Mouse (Mus musculus) frontal cortex, postnatal 36 days (tissue): ENCODE measurements around the gene Slc6a6.
A peak's percentile ranks its signal among the peaks of the same experiment; 100 is the strongest.

Experiments
- DNase-seq, 2 experiments: peaks; one replicate each; pipeline ENCODE4 v3.0.0; 2022; ENCODE audit warnings: low spot score in 2 of 2

The Slc6a6 gene

DNA sequence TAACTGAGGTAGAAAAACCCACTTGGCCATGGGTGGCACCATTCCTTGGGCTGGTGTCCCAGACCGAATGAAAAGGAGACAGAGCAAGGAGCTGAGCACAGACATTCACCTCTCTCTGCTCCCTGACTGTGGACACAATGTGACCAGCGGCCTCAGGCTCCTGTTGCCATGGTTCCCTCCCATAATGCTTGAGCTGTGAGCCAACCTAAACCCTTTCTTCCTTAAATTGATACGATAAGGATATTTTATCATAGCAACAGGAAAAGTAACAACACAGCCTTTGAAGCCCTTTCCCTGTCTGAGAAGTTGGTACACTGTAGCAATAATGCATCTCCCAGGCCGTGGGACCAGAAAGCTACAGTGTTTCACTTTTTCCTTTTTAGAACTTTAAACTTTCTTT is 14.6 kb upstream of the Slc6a6 start:
- no peak for DNase-seq

DNA sequence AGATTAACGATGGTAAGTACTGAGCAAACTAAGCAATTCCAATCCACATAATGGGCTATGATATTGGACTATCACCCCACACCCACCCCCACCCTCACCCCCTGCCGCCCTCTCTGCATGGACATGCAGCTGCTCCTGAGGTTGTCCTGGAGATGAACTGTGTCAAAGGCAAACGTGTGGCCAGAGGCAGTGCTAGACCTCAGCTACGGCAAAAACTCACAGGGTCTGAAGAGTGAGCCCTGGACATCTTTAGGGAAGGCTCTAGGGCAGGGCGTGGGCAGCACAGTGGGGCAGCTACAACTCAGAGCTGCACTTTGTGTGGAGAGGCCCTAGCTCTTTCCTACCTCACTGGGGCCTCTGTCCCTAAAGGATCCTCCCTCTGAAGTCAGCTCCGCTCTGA is 13.6 kb upstream of the Slc6a6 start:
- no peak for DNase-seq

DNA sequence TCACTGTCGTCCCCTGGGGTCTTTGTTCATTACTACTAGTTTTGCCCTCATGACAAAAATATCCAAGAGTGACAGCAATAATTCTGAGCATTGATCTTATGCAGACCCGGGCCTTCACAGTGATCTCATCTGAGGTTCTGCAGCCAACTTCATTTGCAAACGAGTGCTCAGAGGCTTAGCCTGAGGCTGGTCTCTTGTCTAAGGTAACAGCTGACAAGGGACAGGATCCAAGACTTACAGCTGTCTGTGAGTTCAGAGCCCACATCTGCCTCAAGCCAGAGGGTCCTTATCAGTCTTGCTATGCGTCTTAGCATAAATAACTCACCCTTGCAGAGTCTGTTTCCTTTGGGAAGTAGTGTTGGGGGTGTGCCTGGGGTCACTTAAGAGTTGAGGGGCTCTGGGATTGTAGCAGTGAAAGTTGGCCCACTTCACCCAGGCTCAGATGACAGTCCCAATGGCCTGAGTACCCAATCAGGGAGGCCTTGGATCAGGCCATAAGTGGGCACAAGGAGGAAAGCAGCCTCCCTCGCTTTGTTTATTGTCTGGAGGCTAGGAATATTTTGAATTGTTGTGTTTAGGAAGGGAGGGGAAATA is 9.0 kb upstream of the Slc6a6 start:
- DNase-seq: no peak

DNA sequence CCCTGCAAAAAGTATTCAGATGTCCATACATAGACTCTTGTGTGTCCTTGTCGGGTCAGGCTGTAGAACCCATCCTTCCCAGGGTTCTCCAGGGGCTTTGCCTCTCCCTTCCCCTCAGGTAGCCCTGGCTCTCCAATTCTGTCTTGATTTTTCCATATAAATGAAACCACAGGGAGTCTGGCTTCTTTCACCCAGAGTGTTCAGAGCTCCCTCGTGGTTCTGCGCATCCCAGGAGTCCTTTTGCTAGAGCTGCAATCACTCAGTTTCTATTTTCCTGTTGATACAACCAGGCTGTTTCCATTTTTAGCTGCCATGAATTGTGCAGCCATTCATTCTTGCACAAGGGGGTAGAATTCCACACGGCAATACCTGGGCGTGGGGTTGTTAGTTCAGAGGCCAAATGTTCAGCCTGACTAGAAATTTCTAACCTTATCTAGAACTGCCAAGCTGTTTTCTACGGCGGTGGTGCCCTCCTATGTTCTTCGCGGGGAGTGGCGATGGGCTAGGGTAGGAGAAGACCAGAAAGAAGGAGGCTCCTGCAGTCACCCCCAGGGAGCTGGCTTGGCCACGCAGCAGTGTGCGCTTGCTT is 5.3 kb upstream of the Slc6a6 start:
- no peak for DNase-seq

DNA sequence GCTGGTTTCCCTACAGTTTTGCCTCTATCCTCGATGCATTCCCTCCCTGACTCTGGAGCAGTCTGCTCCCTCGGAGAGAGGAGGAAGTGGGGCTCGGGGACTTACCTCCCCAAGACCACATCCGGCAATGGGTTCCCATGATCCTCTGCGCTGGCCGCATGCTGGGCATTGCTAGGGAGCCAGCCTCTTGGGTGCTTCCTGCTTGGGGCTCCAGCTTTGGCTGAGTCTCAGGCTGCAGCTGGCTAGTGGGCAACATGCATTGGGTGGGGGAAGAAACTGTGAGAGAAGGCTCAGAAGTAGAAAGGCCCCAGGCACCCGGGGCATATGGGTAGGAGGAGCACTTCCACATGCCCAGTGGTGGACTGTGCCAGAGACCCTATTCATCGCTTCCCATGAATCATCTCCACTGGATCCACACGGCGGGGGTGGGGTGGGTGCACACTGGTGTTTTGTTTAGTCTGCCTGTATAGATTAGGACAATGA is 4.7 kb upstream of the Slc6a6 start:
- DNase-seq: peak in 1 of 2 experiments; percentile 40

DNA sequence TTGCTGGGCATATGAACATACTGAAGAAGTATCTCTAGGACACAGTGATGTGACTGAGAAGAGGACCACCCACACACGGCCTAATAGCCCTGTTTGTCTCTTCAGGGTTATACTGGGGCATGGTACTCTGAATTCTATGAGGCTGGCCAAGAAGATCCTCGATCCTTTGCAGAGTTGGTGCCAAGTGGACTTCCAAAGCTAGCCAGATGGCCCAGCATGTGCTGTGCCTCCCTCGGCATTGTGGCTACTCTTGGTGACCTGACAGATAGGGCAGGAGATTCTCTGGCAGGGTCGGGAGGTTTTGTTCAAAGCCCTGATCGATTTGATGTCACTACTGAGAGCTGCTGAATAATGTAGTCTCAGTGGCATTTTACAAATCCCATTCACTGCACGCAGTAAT is 4.1 kb upstream of the Slc6a6 start:
- no peak for DNase-seq

DNA sequence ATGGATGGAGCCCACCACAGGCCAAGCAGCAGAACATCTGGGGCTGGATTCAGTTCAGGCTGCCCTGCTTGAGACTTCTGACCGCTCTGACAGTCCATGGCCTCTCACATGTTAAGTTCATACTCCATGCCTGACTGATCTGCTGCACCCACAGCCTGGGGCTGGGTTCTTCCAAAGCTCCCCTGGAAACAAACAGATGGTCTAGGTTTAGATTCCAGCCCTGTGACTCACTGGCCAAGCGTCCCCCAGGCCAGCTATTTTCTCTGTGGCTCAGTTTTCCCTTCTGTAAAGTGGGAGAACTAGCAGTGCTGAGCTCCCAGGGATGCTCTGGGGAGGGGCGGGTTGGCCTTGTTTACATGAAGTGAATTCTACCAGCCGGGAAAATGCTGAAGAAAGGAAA is 2.0 kb upstream of the Slc6a6 start:
- DNase-seq: no peak

DNA sequence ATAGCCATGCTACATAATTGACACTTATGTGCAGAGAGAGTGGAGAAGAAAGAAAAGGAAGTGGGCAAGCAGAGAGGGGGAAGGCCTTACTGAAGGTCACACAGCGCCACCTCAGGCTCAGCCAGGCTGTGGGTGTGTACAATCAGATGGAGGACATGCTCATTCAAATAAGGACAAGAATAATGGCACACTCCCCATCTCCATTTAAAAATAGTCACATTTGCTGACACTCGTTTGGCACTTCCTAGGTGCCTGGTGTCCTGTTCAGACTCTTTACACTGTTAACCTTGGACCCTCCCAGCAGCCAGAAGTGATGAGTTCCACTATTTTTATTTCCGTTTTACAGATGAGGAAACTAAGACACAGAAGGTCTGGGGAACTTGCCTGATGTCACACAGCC is 732 bp upstream of the Slc6a6 start:
- DNase-seq: no peak

DNA sequence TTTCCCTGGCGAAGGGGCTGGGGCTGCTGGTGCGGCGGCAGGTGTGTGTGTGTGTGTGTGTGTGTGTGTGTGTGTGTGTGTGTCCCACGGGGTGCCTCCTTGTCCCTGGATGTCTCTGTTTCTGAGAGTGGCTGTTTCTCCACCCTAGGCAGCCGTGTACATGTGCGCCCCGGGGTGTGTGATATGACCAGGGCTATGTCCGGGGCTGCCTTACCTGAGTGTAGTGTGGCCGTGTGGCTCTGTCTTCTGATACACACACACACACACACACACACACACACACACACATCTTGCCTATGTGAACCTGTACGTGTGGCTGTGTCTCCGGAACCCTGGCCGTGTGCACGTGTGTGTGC is 599 bp downstream of the Slc6a6 start:
- DNase-seq: no peak

DNA sequence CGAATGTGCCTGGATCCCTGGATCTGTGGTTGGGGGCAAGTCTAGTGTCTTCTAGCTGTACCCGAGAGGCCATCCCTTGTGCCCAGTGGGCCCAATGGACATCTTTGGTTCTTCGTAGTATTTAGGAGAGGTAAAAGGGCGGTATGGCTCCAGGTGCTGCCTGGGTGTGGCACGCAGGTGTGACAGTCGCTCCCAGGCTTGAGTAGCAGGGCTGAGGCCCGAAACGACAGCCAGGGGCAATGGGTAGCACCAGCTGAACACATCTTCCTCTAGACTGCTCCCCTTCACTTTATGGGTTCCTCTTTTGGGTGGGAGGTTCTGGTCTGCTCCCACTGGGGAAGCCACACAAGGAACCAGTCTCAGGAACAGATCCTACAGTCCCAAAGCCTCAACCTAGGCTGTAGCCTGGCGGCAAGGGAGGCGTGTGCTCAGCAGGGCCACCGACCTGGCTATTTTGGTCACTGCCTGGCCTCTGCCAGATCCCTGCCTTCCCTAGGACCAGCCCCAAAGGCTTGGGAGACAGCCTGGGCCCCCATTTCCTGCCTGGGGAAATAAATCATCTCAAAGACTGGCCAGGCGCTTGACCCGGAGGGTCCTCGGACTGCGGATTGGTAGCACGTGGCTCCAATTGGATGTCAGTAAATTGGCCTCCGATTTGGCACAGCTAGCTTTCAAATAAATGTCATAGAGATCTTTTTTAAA is 1.1 kb downstream of the Slc6a6 start:
- peak in 1 of 2 experiments; percentile 56 for DNase-seq

DNA sequence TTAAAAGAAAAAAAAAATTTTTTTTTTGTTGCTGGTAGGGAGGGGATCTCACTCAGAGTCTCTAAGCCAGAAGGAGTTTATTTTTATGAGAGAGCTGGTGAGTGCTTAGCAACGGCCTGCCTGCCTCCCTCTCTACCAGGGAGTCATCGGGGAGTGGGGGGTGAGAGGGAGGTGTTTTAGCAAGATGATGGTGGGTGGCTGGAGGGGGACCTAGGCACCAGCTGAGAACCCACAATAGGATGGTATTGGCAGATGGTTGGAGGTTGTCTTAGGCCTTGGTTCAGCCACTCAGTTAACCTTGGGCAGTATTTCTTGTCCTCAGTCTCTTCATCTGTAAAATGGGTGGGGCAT is 1.7 kb downstream of the Slc6a6 start:
- DNase-seq: peak; percentile 65 to 68

DNA sequence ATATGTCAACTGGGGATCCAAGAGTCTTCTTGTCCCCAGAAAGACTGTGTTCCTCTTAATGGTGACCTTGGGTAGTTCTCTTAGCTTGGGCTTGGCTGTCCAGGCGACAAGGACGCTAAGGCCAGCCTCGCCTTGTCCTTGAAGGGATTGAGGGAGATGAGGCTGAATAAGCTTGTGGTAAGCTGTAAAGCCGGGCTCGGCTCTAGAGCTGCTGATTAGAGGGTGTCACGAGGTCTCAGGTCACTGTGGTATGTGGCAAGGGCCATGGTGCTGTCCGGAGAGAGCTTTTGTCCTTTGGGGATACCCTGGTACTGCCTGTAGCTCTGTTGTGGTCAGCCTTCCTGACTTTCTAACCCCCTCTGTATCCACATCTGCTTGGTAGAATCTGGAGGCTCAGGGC is 2.0 kb downstream of the Slc6a6 start:
- DNase-seq: no peak

DNA sequence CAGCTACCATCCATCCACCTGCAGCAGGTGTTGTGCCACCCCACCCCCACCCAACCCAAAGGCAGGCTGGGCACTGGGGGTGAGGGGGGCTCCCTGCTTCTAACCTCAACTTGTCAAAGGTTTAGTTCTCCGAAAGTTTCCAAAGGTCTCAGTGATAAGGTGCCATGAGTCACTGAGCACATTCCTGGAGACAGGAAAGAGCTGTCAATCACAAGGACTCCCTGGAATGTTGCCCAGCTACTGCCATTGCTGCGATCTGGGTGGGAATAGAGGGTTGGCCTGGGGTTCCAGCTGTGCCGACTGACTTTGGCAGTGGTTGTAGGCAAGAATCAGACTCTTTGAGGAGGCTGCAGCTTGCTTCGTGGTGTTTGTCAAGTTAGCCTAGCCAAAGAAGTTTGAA is 2.7 kb downstream of the Slc6a6 start:
- no peak for DNase-seq

DNA sequence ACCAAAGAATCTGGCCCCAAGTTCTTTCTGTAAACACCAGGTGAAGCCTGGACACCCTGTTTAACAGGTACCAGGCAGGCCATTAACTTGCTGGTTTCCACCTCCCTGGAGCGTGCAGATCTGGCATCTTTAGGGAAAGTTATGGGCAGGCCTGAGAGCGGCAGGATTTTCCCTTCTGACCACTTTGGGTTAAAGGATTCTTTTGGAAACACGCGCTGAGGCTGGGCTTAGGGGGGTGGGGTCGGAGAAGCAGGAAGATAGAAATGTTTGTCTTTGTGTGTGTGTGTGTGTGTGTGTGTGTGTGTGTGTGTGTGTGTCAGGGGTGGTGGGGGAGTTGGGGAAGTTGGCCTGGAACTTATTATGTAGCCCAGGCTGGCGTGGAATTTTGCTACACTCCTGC is 4.2 kb downstream of the Slc6a6 start:
- DNase-seq: no peak

DNA sequence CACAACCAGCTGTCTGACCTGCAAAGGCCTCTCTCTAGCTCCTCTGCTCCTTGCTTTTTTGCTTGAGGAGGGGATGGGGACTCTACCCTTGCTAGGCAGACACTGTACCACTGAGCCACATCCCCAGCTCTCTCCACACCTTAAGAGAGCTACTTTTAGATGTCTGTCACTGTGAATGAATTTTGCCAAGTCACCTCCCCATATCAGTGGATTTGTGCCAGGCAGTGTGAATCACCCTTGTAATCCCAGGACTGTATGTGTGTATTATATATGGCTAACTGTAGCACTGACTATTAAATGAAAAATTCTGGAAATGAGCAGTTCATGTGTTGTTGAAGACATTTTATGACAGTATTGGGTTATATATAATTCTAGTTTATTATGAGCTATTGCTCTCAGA is 5.4 kb downstream of the Slc6a6 start:
- DNase-seq: no peak

DNA sequence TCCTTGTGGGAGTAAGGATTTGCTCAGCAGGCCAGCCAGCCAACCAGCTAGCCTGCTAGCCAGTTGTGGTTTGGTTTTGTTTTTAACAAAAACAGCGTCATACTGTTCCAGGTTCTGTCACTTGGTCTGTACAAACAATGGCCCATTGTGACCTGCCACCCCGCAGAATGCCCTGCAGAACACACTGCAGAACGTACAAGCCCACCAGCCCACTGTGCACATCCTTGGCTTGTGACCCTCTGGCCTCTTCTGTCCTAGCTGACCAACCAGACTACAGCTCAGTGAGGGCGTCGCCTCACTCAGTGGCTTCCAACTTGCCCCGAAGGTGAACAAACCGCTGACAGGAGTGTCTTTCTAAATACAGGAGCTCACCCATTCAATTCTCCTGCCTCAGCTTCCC is 6.4 kb downstream of the Slc6a6 start:
- DNase-seq: no peak

DNA sequence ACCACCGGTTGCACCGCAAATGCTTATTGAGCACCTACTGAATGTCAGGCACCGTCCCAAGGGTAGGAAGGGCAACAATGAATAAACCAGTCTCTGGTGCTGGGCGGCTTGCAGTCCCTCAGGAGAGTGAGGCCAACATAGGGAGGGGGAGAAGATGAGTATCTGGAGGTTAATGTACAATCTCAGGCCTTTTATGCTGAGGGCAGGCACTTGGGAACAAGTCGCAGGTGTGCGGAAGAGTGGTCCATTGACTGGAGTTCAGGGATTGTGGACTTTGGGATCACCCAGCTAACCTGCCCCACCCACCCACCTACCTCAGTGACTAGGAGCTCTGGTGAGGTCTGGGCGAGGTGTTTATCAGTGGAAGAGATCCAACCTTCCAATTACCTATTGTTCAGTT is 6.8 kb downstream of the Slc6a6 start:
- no peak for DNase-seq

DNA sequence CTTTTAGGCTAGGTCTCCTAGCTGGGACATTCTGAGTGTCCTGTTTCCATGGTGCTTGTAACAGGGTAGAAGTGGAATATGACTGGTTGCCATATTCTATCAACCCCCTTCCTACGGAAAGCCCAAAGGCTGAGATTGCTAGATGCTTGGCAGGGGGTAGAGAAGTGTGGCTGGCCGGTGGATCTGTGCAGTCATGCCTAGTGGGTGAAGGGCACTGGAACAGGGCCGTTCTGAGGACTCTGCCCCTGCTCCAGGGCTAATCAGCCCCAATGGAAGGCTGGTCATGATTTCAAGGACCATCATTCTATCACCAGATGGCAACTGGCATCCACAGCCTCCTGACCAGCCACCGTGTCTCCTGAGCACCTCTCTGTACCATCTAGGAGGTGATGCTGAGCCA is 7.7 kb downstream of the Slc6a6 start:
- DNase-seq: no peak

DNA sequence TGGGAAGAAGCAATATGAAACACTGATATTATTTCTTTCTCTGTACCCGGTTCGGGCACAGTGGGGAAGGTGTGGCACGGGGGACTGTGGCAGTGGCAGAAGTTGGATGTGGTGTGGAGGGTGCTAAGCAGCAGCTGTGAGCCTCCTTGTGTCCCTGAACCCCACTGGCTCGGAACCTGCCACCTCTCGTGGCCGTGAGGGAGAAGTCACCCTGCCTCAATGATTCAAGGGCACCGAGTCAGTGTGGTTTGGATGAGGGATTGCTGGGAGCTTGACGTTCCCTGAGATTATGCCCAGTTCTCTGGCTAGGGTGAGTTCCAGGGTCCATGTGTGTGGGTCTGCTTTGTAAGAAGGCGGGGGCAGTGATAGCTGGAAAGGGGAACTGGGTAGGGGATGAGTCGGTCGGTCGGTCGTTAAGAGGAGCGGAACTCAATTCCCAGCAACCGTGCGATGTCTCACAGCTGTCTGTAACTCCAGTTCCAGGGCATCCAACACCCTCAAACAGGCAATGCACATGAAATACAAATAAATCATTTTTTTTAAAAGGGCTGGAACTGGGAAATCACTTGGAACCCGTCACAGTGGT is 9.5 kb downstream of the Slc6a6 start:
- DNase-seq: no peak

DNA sequence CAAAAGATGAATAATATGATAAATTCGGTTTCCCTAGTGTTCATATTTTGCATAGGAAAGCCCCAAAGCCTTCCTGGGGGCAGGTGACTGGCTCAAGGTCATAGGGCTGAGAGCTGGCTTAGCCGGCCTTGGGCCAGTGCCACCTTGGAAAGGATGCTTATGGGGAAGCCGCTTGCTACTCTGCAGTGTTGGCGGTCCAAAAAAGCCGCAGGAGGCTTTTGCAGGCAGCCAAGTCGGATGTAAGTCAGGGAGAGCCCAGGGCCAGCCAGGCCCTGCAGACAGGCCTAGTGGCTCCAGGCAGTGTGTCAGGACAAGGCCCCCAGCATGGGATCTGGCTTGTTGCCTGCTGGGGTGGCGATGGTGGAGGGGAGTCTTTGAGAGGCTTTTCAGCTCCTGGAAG is 10.8 kb downstream of the Slc6a6 start:
- DNase-seq: no peak

DNA sequence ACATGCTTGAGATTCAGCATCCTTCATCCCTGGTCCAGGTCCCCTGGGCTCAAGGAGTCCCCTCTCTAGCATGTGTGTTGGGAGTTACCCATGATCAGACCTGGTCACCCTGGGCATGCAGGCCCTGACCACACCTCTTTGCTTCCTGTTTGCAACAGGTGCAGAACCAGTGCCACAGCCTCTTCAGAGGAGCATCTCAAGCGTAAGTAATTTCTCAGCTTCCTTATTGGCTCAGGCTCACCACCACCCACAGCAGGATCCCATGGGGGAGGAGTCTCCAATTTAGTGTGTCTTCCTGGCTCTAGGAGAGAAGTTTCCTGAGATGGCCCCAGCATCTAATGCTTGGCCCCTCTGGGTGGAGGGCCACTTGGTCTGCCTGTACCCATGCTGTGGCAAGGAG is 15.0 kb downstream of the Slc6a6 start:
- no peak for DNase-seq

DNA sequence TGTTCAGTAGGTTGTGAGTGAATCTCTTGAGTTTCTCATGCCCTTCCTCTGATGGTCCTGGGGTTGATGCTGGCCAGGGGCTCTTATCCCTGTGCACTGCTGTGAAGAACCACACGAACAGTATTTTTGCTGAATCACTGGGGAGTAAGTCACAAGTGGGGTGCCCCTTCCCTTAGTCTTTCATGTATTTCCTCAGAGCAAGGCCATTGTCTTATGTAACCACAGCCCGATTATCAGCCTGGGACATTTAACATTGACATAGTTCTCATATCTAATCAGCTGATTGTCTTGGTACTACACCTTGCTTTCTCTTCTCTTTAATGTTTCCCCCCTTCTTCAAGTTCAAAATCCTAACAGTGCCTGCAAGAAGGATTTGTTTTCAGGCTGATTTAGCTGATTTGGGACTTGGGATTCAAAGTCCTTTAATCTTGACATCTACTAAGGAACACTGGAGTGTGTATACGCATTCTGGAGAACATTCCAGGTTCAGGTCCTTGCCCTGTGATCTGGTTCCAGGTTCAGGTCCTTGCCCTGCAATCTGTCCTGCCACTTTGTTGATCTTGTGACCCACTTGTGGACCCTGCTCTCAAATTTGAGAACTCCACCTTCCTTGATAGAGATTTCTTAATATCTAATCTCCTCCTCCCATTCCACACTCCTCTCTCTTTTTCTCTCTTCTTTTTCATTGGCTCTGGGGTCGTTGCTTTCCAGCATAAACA is 15.8 kb downstream of the Slc6a6 start:
- no peak for DNase-seq
